Mouse (Mus musculus): ENCODE results near the gene Mad2l1. TPM values are rescaled to one million over a fixed set of nuclear protein-coding genes. Genes with fewer than 3 reads are reported as not detected.

Gene Mad2l1
- 9.8 TPM for polyA plus RNA-seq (2014; fragmentation: Illumina TruSeq; extraction: RNeasy Lipid Tissue Mini Kit (QIAGEN cat#74804); ENCODE audit: low read depth, low replicate concordance)

DNA sequence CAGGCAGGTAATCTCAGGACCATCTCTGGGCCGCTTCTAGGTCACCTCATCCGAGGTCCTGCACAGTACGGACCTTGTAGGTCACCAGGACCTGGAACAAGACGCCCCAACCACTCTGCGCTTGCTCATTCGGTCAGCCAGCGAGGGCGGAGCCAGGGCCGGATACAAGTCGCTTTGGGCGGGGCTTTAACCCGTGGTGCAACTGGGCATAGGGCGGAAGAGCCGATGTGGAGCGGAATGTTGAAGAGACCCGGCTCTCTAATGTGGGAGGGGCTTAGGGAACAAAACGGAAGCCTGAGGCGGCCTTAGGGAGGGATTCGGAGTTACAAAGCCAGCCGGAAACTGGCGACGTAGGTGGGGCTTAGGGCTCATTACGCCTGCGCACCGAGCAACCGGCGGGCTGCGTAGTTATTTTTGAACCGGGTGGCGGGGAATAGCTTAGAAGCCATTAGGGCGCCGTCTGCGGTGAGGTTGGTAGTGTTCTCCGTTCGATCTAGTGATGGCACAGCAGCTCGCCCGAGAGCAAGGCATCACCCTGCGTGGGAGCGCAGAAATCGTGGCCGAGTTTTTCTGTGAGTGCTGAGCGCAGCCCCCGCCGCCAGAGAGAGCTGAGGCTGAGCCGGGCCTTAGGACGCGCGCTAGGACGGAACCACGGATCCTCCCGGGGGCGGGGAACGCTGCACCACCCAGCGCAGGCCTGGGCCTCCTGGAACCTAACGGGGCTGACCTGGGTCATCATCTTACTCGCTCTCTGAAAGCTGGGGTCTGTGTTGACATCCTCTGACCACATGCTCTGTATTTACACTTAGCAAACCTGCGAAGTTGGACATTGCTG, at the start of gene Mad2l1:
TSS of gene Mad2l1 (plus strand) at position 363 of the 835 bp plus-strand sequence.

GRCm38 (mm10) chr6:66559996-66560395, 24.8 kb downstream of the Mad2l1 start, which contains the start of gene Vmn1r32:
Gene Vmn1r32, minus strand, starts transcription at chr6:66560096.

Other genes with a start within 250 kb of the Mad2l1 start
- not detected for gene Vmn1r32, start 24.7 kb downstream of the Mad2l1 start, polyA plus RNA-seq (2014; fragmentation: Illumina TruSeq; extraction: RNeasy Lipid Tissue Mini Kit (QIAGEN cat#74804); ENCODE audit: low read depth, low replicate concordance)
- gene Vmn1r33, start 82.9 kb downstream of the Mad2l1 start, polyA plus RNA-seq (2014; fragmentation: Illumina TruSeq; extraction: RNeasy Lipid Tissue Mini Kit (QIAGEN cat#74804); ENCODE audit: low read depth, low replicate concordance) = not detected
- gene Vmn1r34, start 108.5 kb downstream of the Mad2l1 start, polyA plus RNA-seq (2014; fragmentation: Illumina TruSeq; extraction: RNeasy Lipid Tissue Mini Kit (QIAGEN cat#74804); ENCODE audit: low read depth, low replicate concordance) = not detected
- not detected for gene Vmn1r35, start 150.5 kb downstream of the Mad2l1 start, polyA plus RNA-seq (2014; fragmentation: Illumina TruSeq; extraction: RNeasy Lipid Tissue Mini Kit (QIAGEN cat#74804); ENCODE audit: low read depth, low replicate concordance)
- not detected for gene Vmn1r36, start 183.8 kb downstream of the Mad2l1 start, polyA plus RNA-seq (2014; fragmentation: Illumina TruSeq; extraction: RNeasy Lipid Tissue Mini Kit (QIAGEN cat#74804); ENCODE audit: low read depth, low replicate concordance)
- gene Vmn1r37, start 194.0 kb downstream of the Mad2l1 start, polyA plus RNA-seq (2014; fragmentation: Illumina TruSeq; extraction: RNeasy Lipid Tissue Mini Kit (QIAGEN cat#74804); ENCODE audit: low read depth, low replicate concordance) = not detected
- gene Vmn1r38, start 247.2 kb downstream of the Mad2l1 start, polyA plus RNA-seq (2014; fragmentation: Illumina TruSeq; extraction: RNeasy Lipid Tissue Mini Kit (QIAGEN cat#74804); ENCODE audit: low read depth, low replicate concordance) = not detected